Mouse (Mus musculus) thymus, adult 2 months (tissue): ENCODE measurements around the gene Gm45194. TPM values are rescaled to one million over a fixed set of nuclear protein-coding genes. Genes with fewer than 3 reads are reported as not detected.

Source experiments
- DNase-seq: peaks from one replicate; pipeline ENCODE4 v3.0.0; 2021
- H3K27ac ChIP-seq: fragments of 200-500 bp; 2 replicates; pipeline ENCODE4 v1.5.1; 2012; ENCODE audit warnings: low read length, control low read depth; ENCODE audit not compliant: control insufficient read depth, insufficient read depth
- H3K27me3 ChIP-seq: fragments of 200-500 bp; 2 replicates; pipeline ENCODE4 v1.6.1; 2012; ENCODE audit warnings: mild to moderate bottlenecking, low read length, moderate library complexity, mixed read lengths; ENCODE audit not compliant: control insufficient read depth, insufficient read depth
- H3K36me3 ChIP-seq: fragments of 200-500 bp; 2 replicates; pipeline ENCODE4 v1.6.1; 2012; ENCODE audit warnings: mild to moderate bottlenecking, low read length, moderate library complexity; ENCODE audit not compliant: control insufficient read depth, insufficient read depth
- H3K4me1 ChIP-seq: fragments of 200-500 bp; replicated peaks from 2 replicates; pipeline ENCODE4 v1.6.1; 2012; ENCODE audit warnings: low read length; ENCODE audit not compliant: control insufficient read depth, insufficient read depth
- H3K4me3 ChIP-seq: fragments of 200-500 bp; 2 replicates; pipeline ENCODE4 v1.5.1; 2012; ENCODE audit warnings: mild to moderate bottlenecking, low read length, control low read depth, moderate library complexity; ENCODE audit not compliant: control insufficient read depth, insufficient read depth
- CTCF ChIP-seq: fragments of 200-500 bp; IDR thresholded peaks from 2 replicates; pipeline ENCODE4 v1.5.1; 2012; ENCODE audit warnings: mild to moderate bottlenecking, control low read depth, low read length, moderate library complexity, borderline replicate concordance; ENCODE audit not compliant: control insufficient read depth, poor library complexity, insufficient read depth; ENCODE audit errors: extremely low read depth
- POLR2A ChIP-seq: fragments of 200-500 bp; IDR thresholded peaks from 2 replicates; pipeline ENCODE4 v1.6.1; 2012; ENCODE audit warnings: mild to moderate bottlenecking, low read length, control low read depth, moderate library complexity; ENCODE audit not compliant: control insufficient read depth, poor library complexity, insufficient read depth; ENCODE audit errors: extremely low read depth
- WGBS: fragments of 180-500 bp; shearing (Covaris S2); methylation state at CpG from one replicate; pipeline ENCODE4 v1.1.7; 2018; 5-methylcytosine and 5-hydroxymethylcytosine counted together
- polyA plus RNA-seq: library from polyadenylated mRNA; depleted of rRNA; stranded (reverse); fragments of >200 nt; gene quantifications from 2 replicates; pipeline ENCODE4 v1.2.3, GENCODE M21; 2012; rRNA removed

The Gm45194 gene
- not detected in 2 replicates for polyA plus RNA-seq

DNA sequence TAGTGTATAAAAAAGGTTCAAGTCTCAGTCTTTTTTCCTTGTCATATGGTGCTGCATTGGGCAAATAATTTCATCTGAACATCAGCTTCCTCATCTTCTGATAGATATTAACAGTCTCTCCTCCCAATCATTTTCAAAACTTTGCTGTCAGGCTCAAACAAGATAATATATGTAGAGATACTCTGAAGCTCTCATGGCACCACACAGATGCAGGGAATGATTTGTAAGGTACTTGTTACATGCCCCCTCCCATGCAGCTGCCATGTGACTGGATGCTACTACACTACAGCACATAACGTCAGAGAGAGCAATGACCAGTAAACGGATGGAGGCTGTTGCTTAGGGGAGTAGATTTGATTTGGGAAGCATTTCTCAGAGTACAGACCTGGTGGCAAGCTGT is at the start of gene Gm45194:
TSS of gene Gm45194 (plus strand) at position 301 of the 400 bp plus-strand sequence.
- H3K27ac ChIP-seq = no peak within 1 kb of the TSS
- no peak within 1 kb of the TSS for H3K4me3 ChIP-seq
- DNase-seq = no peak
- TF ChIP-seq CTCF (no peak), POLR2A (no peak)
- WGBS = 29% methylated on average over 2 of the region's 2 CpGs
- no peaks in the 10 kb centered on the region for H3K27me3 ChIP-seq
- no peaks in the 10 kb centered on the region for H3K4me1 ChIP-seq
- H3K36me3 ChIP-seq = no peaks in the 10 kb centered on the region

DNA sequence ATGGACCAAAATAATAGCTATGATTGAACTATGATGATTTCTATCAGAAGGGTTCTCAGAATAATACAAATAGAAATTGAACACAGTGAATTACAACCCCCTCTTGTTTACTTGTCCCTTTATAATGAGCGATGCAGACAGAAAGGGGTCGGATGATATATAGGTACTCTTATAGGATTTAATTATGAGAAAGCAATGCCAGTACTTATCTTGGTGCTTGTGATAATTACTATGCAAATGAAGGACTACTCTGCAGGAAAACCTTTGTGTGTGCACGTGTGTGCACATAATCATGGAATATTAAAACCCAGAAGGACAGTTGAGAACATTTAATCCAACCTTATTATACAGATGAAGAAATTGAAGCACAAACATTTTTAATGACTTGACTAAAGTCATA is 35.3 kb upstream of the Gm45194 start:
- TF ChIP-seq POLR2A (no peak), CTCF (no peak)
- Histone ChIP-seq H3K4me1 (no peaks in the 10 kb centered on the region), H3K36me3 (no peaks in the 10 kb centered on the region), H3K27me3 (no peaks in the 10 kb centered on the region), H3K4me3 (no peak overlapping the region), H3K27ac (no peak overlapping the region)
- 80% methylated on average over 3 of the region's 3 CpGs for whole genome bisulfite sequencing
- no peak for DNase-seq

DNA sequence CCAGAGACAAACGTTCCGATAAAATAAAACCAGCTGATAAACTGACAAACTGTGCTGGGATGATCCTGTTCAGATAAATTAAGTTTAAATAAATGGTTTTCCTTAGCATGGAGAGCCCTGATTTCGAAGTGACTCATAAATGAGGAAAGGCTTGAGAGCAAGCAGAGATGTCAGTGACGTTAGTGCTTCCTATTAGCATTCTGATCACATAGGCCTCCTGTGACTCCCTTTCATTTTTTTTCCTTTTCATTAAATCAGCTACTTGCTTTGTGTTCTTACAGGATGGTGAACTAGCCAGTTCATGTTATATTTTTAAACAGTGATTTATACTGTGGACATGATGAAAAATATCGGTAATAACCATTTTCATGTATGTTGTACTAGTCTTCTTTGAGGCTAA is 9.9 kb upstream of the Gm45194 start:
- Histone ChIP-seq H3K4me1 (no peaks in the 10 kb centered on the region), H3K27me3 (no peaks in the 10 kb centered on the region), H3K4me3 (no peak overlapping the region), H3K27ac (no peak overlapping the region), H3K36me3 (no peaks in the 10 kb centered on the region)
- 87% methylated on average over 5 of the region's 5 CpGs for WGBS
- no peak for DNase-seq
- no peak for TF ChIP-seq CTCF
- TF ChIP-seq POLR2A = no peak

DNA sequence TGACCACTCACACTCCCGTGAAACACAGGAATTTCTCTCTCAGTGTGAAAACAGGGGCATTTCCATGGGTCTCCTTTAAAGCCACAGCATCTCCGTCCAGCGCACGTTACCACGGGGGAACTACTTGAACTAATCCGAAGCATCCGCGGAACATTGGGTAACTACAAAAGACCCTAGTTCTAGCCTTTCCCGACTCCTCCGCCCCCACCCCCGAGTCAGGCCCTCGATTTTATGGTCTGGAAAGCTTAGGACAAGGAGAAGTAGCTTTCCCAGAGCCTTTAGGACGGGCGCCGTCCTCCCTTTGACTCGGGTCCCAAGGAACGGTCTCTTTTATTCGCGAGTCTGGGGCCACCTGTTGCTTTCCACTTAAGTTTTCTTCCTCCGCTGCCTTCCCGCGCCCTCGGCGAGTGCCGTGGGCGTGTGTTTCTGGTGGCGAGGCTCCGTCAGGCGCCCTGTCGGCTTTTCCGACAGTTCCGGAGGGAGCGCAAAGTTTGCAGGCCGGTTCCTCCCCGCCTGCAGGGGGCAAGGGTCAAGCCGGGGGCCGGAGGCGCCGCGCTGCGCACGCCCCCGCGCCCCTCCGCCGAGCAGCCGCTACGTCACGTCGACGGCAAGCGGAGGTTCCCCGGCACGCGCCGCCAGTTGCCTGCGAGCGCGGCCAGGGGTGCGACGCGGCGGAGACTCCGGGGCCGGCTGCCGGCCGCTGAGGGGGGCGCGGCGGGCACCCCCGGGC is 3.3 kb downstream of the Gm45194 start:
- 13% methylated on average over 57 of the region's 71 CpGs for WGBS
- Histone ChIP-seq H3K4me3 (no peak overlapping the region), H3K36me3 (no peaks in the 10 kb centered on the region), H3K27ac (no peak overlapping the region), H3K4me1 (no peaks in the 10 kb centered on the region), H3K27me3 (no peaks in the 10 kb centered on the region)
- DNase-seq = no peak
- TF ChIP-seq POLR2A (no peak), CTCF (no peak)

DNA sequence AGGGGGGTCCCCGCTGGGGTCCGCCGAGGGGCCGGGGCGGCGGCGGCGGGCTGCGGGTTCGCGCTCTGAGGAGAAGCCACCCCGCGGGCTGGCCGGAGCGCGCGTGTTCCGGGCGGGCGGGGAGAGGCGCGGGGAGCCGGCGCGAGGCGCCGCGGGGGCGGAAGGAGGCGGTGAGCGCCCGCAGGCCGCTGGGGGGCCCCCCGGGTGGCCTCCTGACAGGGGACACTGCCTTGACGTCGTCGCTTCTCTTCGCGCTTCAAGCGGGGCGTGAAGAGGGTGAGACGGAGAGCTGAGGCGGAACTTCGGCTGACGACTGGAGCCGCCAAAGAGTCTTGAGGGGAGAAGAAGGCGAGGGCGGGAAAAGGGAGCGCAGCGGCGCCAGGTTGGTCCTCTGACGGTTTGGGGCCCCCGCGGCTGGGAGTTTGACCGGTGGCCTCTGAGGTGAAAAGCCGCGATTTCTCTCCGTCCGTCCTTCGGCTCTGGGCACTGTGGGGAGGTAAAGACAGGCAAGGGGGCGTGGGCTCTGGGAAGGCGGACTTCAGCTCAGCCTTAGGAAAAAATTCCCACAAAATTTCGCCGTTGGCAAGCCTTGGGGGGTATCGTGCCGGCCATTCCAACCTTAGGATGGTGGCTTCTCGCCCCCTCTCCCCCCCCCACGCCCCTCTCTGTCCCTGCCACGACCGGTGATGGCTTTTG is 4.0 kb downstream of the Gm45194 start:
- no peak for DNase-seq
- Histone ChIP-seq H3K27me3 (no peaks in the 10 kb centered on the region), H3K4me3 (no peak overlapping the region), H3K27ac (no peak overlapping the region), H3K4me1 (no peaks in the 10 kb centered on the region), H3K36me3 (no peaks in the 10 kb centered on the region)
- TF ChIP-seq CTCF (no peak), POLR2A (no peak)
- WGBS = 15% methylated on average over 51 of the region's 70 CpGs

DNA sequence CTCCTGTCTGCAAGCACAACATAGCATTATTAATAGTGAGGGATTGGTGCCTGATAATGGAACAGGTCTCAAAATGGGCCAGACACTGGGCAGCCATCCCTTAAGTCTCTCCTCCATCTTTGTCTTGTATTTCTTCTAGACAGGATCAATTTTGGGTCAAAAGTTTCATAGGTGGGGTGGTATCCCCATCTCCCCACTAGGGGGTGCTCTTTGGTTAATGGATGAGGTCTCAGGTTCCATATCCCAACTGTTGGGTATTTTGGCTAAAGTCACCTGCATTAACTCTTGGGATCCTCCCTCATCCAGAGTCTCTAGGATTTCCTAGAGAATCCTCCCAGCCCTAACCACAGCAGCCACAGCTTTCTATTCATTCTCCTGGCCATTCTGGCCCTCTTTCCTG is 26.2 kb downstream of the Gm45194 start:
- no peak for DNase-seq
- Histone ChIP-seq H3K27ac (no peak overlapping the region), H3K36me3 (no peaks in the 10 kb centered on the region), H3K4me1 (no peaks in the 10 kb centered on the region), H3K4me3 (no peak overlapping the region), H3K27me3 (no peaks in the 10 kb centered on the region)
- TF ChIP-seq CTCF (no peak), POLR2A (no peak)

DNA sequence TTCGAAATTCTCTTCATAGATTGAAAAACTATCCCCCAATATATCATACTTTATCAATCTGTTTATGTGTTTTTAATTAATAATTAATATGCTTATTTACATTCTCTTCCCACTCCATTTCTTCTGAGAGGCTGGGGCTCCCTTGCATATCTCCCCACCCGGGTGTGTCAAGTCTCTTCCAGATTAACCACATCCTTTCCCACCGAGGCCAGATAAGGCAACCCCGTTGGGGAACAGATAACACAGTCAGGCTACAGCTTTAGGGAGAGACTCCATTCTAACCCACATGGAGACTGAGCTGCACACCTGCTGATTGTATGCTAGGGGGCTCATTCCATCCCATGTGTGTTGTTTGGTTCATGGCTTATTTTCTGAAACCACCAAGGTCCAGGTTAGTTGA is 69.7 kb downstream of the Gm45194 start:
- no peak overlapping the region for H3K27ac ChIP-seq
- TF ChIP-seq CTCF (no peak), POLR2A (no peak)
- WGBS = 62% methylated on average over 4 of the region's 4 CpGs
- DNase-seq = no peak
- no peaks in the 10 kb centered on the region for H3K4me1 ChIP-seq
- H3K4me3 ChIP-seq = no peak overlapping the region
- H3K36me3 ChIP-seq = no peaks in the 10 kb centered on the region
- no peaks in the 10 kb centered on the region for H3K27me3 ChIP-seq
